Mouse (Mus musculus) limb, embryonic 10.5 days (tissue): Measurements from ENCODE around the gene Ceacam19. TPM values are rescaled to one million over a fixed set of nuclear protein-coding genes. Genes with fewer than 3 reads are reported as not detected.

Source experiments
- DNase-seq: peaks from one replicate; pipeline ENCODE4 v3.0.0-alpha.2; 2017; ENCODE audit warnings: low spot score
- H3K27ac ChIP-seq: fragments of 300-500 bp; sonication (generic); 2 replicates; pipeline ENCODE4 v1.5.1; 2016; ENCODE audit warnings: mild to moderate bottlenecking
- H3K27me3 ChIP-seq: fragments of 300-500 bp; sonication (generic); 2 replicates; pipeline ENCODE4 v1.6.1; 2016; ENCODE audit warnings: low read depth, mild to moderate bottlenecking; ENCODE audit not compliant: poor library complexity, severe bottlenecking
- H3K36me3 ChIP-seq: fragments of 300-500 bp; sonication (generic); 2 replicates; pipeline ENCODE4 v1.6.1; 2016; ENCODE audit warnings: mild to moderate bottlenecking, moderate library complexity
- H3K4me1 ChIP-seq: fragments of 300-500 bp; sonication (generic); 2 replicates; pipeline ENCODE4 v1.6.1; 2016
- H3K4me3 ChIP-seq: fragments of 300-500 bp; sonication (generic); 2 replicates; pipeline ENCODE4 v1.5.1; 2016; ENCODE audit warnings: mild to moderate bottlenecking, moderate library complexity
- H3K9me3 ChIP-seq: fragments of 300-500 bp; sonication (generic); replicated peaks from 2 replicates; pipeline ENCODE4 v1.6.1; 2016; ENCODE audit warnings: mild to moderate bottlenecking
- WGBS: fragments of 180-500 bp; shearing (Covaris S2); methylation state at CpG from one replicate; pipeline ENCODE4 v1.1.7; 2016; 5-methylcytosine and 5-hydroxymethylcytosine counted together
- polyA plus RNA-seq: library from polyadenylated mRNA; unstranded; fragments of >200 nt; fragmentation: Nextera tagmentation; extraction: Ambion mirVana; gene quantifications from 2 replicates; pipeline ENCODE4 v1.2.1, GENCODE M21; 2016

The Ceacam19 gene
- polyA plus RNA-seq, 1 experiment from 2014 or later: not detected

- H3K36me3 ChIP-seq: no peaks in the 10 kb centered on the region
- WGBS: 3% methylated on average over 11 of the region's 11 CpGs
- peaks cover 53% of the 10 kb centered on the region for H3K27me3 ChIP-seq
- peaks cover 8% of the 10 kb centered on the region for H3K4me1 ChIP-seq
- no peak overlapping the region for H3K27ac ChIP-seq
- 0 out of 2 replicates have a peak, but pooled peaks cover 2% of the 10 kb centered on the region for H3K9me3 ChIP-seq
- DNase-seq: peak; percentile 87
- no peak overlapping the region for H3K4me3 ChIP-seq
Observed at GRCm38 (mm10) chr7:19843561-19843960, 44.2 kb downstream of the Ceacam19 start.

- WGBS: 27% methylated on average over 19 of the region's 19 CpGs
- H3K27me3 ChIP-seq: peaks cover 48% of the 10 kb centered on the region
Observed at GRCm38 (mm10) chr7:19842885-19843504, 44.8 kb downstream of the Ceacam19 start.

GRCm38 (mm10) chr7:19841686-19842413, 45.9 kb downstream of the Ceacam19 start:
- Histone ChIP-seq H3K27me3 (peaks cover 36% of the 10 kb centered on the region), H3K27ac (no peak overlapping the region), H3K4me3 (no peak overlapping the region), H3K9me3 (0 out of 2 replicates have a peak, but pooled peaks cover 2% of the 10 kb centered on the region), H3K36me3 (no peaks in the 10 kb centered on the region), H3K4me1 (peaks cover 5% of the 10 kb centered on the region; the same call in 1 of the 2 replicates)
- 89% methylated on average over 21 of the region's 21 CpGs for WGBS
- no peak for DNase-seq

More at GRCm38 (mm10) chr7:19842885-19843504, 44.8 kb downstream of the Ceacam19 start:
- no peak overlapping the region for H3K4me3 ChIP-seq
- H3K36me3 ChIP-seq: no peaks in the 10 kb centered on the region
- DNase-seq: no peak
- H3K9me3 ChIP-seq: 0 out of 2 replicates have a peak, but pooled peaks cover 2% of the 10 kb centered on the region
- H3K27ac ChIP-seq: no peak overlapping the region
- H3K4me1 ChIP-seq: peaks cover 8% of the 10 kb centered on the region

GRCm38 (mm10) chr7:19840936-19841335, 46.8 kb downstream of the Ceacam19 start:
- WGBS: 84% methylated on average over 3 of the region's 3 CpGs

GRCm38 (mm10) chr7:19840371-19840770, 47.4 kb downstream of the Ceacam19 start:
- Histone ChIP-seq H3K27ac (no peak overlapping the region), H3K9me3 (0 out of 2 replicates have a peak, but pooled peaks cover 2% of the 10 kb centered on the region), H3K27me3 (peaks cover 27% of the 10 kb centered on the region), H3K4me1 (peaks cover 5% of the 10 kb centered on the region; the same call in 1 of the 2 replicates), H3K36me3 (no peaks in the 10 kb centered on the region), H3K4me3 (no peak overlapping the region)
- 86% methylated on average over 4 of the region's 4 CpGs for WGBS
- DNase-seq: no peak

More at GRCm38 (mm10) chr7:19840936-19841335, 46.8 kb downstream of the Ceacam19 start:
- H3K27ac ChIP-seq: no peak overlapping the region
- 0 out of 2 replicates have a peak, but pooled peaks cover 2% of the 10 kb centered on the region for H3K9me3 ChIP-seq
- DNase-seq: no peak
- H3K4me3 ChIP-seq: no peak overlapping the region
- H3K27me3 ChIP-seq: peaks cover 29% of the 10 kb centered on the region
- peaks cover 5% of the 10 kb centered on the region; the same call in 1 of the 2 replicates for H3K4me1 ChIP-seq
- H3K36me3 ChIP-seq: no peaks in the 10 kb centered on the region

- Histone ChIP-seq H3K27me3 (no peaks in the 10 kb centered on the region; the same call in 1 of the 2 replicates), H3K9me3 (no peaks in the 10 kb centered on the region), H3K36me3 (no peaks in the 10 kb centered on the region), H3K4me1 (no peaks in the 10 kb centered on the region), H3K27ac (no peak overlapping the region), H3K4me3 (no peak overlapping the region)
- no peak for DNase-seq
- 65% methylated on average over 3 of the region's 3 CpGs for WGBS
Observed at GRCm38 (mm10) chr7:19836843-19837242, 50.9 kb downstream of the Ceacam19 start.

- peaks cover 6% of the 10 kb centered on the region for H3K4me1 ChIP-seq
- 65% methylated on average over 3 of the region's 3 CpGs for WGBS
- no peaks in the 10 kb centered on the region for H3K9me3 ChIP-seq
- H3K36me3 ChIP-seq: no peaks in the 10 kb centered on the region
- no peaks in the 10 kb centered on the region for H3K27me3 ChIP-seq
- H3K27ac ChIP-seq: no peak overlapping the region
- no peak overlapping the region for H3K4me3 ChIP-seq
- no peak for DNase-seq
Observed at GRCm38 (mm10) chr7:19834055-19834454, 53.7 kb downstream of the Ceacam19 start.

GRCm38 (mm10) chr7:19831837-19832236, 55.9 kb downstream of the Ceacam19 start:
- Histone ChIP-seq H3K36me3 (no peaks in the 10 kb centered on the region), H3K4me3 (no peak overlapping the region), H3K4me1 (peaks cover 6% of the 10 kb centered on the region), H3K27me3 (peaks cover 2% of the 10 kb centered on the region; the same call in 1 of the 2 replicates), H3K27ac (no peak overlapping the region), H3K9me3 (no peaks in the 10 kb centered on the region)
- WGBS: 52% methylated on average over 9 of the region's 9 CpGs
- no peak for DNase-seq

- WGBS: 43% methylated on average over 13 of the region's 13 CpGs
- no peak overlapping the region for H3K27ac ChIP-seq
- H3K9me3 ChIP-seq: no peaks in the 10 kb centered on the region
- no peak overlapping the region for H3K4me3 ChIP-seq
- H3K36me3 ChIP-seq: no peaks in the 10 kb centered on the region
- DNase-seq: no peak
- peaks cover 6% of the 10 kb centered on the region for H3K4me1 ChIP-seq
- peaks cover 6% of the 10 kb centered on the region; the same call in 1 of the 2 replicates for H3K27me3 ChIP-seq
Observed at GRCm38 (mm10) chr7:19830682-19831156, 57.0 kb downstream of the Ceacam19 start.

GRCm38 (mm10) chr7:19829694-19830093, 58.1 kb downstream of the Ceacam19 start:
- no peaks in the 10 kb centered on the region for H3K9me3 ChIP-seq
- peaks cover 7% of the 10 kb centered on the region for H3K4me1 ChIP-seq
- H3K4me3 ChIP-seq: no peak overlapping the region
- H3K27ac ChIP-seq: no peak overlapping the region
- WGBS: 85% methylated on average over 3 of the region's 3 CpGs
- H3K36me3 ChIP-seq: no peaks in the 10 kb centered on the region
- no peak for DNase-seq
- H3K27me3 ChIP-seq: peaks cover 6% of the 10 kb centered on the region; the same call in 1 of the 2 replicates

GRCm38 (mm10) chr7:19826756-19827155, 61.0 kb downstream of the Ceacam19 start:
- H3K9me3 ChIP-seq: no peaks in the 10 kb centered on the region
- H3K36me3 ChIP-seq: no peaks in the 10 kb centered on the region
- DNase-seq: no peak
- H3K4me3 ChIP-seq: no peak overlapping the region
- H3K4me1 ChIP-seq: peaks cover 32% of the 10 kb centered on the region
- WGBS: 43% methylated on average over 6 of the region's 6 CpGs
- H3K27ac ChIP-seq: 0 out of 2 replicates have a peak overlapping the region, but pooled peaks have one; percentile 6
- H3K27me3 ChIP-seq: peaks cover 27% of the 10 kb centered on the region
